Mouse (Mus musculus) megakaryocyte, embryonic 14.5 days (primary cell): Measurements from ENCODE around the gene Camsap1. TPM values are rescaled to one million over a fixed set of nuclear protein-coding genes. Genes with fewer than 3 reads are reported as not detected.

ENCODE experiments used
- H3K27me3 ChIP-seq: replicated peaks from 2 replicates; pipeline ENCODE3; 2012; ENCODE audit warnings: inconsistent platforms
- H3K36me3 ChIP-seq: replicated peaks from 2 replicates; pipeline ENCODE3; 2012; ENCODE audit warnings: low read length, inconsistent platforms, mixed read lengths
- H3K4me1 ChIP-seq: 2 replicates; pipeline ENCODE4 v1.6.1; 2012; ENCODE audit warnings: inconsistent platforms
- H3K4me3 ChIP-seq: replicated peaks from 2 replicates; pipeline ENCODE3; 2012; ENCODE audit warnings: moderate library complexity, mild to moderate bottlenecking, inconsistent platforms
- H3K9me3 ChIP-seq: 2 replicates; pipeline ENCODE4 v1.6.1; 2012; ENCODE audit warnings: inconsistent platforms
- FLI1 ChIP-seq: IDR thresholded peaks from 2 replicates; pipeline ENCODE4 v1.6.1; 2012; ENCODE audit warnings: low read length, inconsistent platforms, mixed read lengths
- GATA1 ChIP-seq: IDR thresholded peaks from 3 replicates; pipeline ENCODE4 v1.6.1; 2012; ENCODE audit warnings: mixed read lengths, low read length, inconsistent platforms, borderline replicate concordance
- polyA plus RNA-seq: library from polyadenylated mRNA; stranded (reverse); fragments of >175 nt; gene quantifications from 2 replicates; pipeline ENCODE4 v1.2.3, GENCODE M21; 2012; ENCODE audit warnings: low replicate concordance; ENCODE audit not compliant: insufficient read depth

The Camsap1 gene
- polyA plus RNA-seq, 1 experiment, result 3.2 TPM

DNA sequence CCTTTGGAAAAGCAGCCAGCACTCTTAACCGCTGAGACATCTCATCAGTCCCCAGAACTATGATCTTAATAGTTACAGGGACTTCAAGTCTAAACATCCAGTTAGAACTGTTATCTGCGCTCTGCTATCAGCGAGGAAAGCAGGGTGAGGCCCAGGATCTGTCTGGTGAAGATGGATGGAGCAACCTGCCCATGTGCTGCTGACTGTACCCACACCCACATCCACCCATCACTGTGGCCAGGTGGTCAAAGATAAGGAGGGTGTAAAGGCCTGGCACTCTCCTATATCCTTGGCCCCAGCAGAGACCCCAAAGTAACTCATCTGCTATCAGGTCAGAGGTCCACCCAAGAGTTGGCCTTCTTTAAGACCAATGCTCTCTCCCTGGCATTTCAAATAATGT, 30.6 kb upstream of the Camsap1 start:
- Histone ChIP-seq H3K4me3 (no peak overlapping the region), H3K9me3 (no peaks in the 10 kb centered on the region), H3K4me1 (peaks cover 50% of the 10 kb centered on the region), H3K27me3 (no peaks in the 10 kb centered on the region), H3K36me3 (peaks cover 92% of the 10 kb centered on the region)
- TF ChIP-seq GATA1 (no peak), FLI1 (no peak)

DNA sequence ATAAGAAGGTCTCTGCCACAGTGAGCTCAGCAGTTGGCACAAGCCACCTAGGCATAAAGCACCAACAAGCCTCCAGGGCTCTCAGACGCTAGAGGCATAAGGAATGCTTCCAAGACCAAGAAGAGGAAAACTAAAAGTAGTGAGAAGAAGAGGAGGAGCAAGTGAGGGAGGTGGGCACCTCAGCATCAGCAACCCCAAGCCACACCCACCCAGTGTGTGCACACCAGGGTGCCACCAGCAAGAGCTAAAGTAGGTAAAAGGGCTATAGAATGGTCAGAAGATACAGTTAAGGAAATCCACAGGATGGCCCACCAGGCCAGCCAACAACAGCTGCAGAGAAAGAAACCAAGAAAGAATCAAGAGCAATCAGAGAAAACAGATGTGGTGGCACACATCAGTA, 28.3 kb upstream of the Camsap1 start:
- H3K36me3 ChIP-seq, result peaks cover 100% of the 10 kb centered on the region
- H3K4me1 ChIP-seq, result peaks cover 31% of the 10 kb centered on the region
- no peaks in the 10 kb centered on the region for H3K27me3 ChIP-seq
- no peak overlapping the region for H3K4me3 ChIP-seq
- no peaks in the 10 kb centered on the region for H3K9me3 ChIP-seq
- TF ChIP-seq FLI1, result no peak
- no peak for TF ChIP-seq GATA1

DNA sequence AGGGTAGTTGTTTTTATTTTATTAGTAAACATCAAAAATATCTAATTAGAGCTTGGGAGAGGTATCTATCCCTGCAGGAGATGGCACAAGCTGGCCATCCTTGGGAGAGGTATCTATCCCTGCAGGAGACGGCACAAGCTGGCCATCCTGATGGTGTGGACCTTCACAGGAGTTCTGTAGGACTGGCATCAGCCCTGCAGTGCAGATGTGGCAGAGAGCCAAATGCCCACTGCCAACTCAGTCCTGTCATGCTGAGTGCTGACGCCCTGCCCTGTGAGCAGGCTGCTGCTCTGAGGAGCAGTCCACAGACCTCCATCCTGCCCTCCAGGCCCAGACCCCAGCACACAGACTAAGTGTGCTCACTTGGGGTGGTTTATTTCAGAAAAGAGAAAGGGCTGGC, 18.9 kb upstream of the Camsap1 start:
- Histone ChIP-seq H3K36me3 (peaks cover 96% of the 10 kb centered on the region), H3K9me3 (no peaks in the 10 kb centered on the region), H3K4me3 (no peak overlapping the region), H3K27me3 (no peaks in the 10 kb centered on the region), H3K4me1 (peaks cover 15% of the 10 kb centered on the region)
- TF ChIP-seq GATA1 (no peak), FLI1 (no peak)

DNA sequence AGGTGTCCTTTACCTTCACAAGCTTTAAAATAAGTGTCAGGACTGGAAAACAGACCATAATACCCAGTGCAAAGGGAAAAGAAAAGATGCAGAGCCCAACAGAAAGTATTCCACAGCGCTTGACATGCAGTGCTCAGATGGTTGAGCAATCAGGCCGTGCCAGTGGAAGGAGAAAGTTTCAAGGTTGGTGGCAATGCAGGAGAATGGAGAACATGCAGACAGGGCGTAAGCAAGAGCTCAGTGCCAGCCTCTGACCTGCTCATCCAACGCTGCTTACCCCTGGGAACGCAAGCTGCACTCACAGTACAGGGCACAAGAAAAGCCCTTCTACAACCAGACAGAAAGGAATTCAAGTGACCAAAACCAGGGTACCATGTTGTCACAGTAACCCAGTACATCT, 18.1 kb upstream of the Camsap1 start:
- Histone ChIP-seq H3K36me3 (peaks cover 97% of the 10 kb centered on the region), H3K9me3 (no peaks in the 10 kb centered on the region), H3K27me3 (no peaks in the 10 kb centered on the region), H3K4me3 (no peak overlapping the region), H3K4me1 (peaks cover 15% of the 10 kb centered on the region)
- no peak for TF ChIP-seq GATA1
- no peak for TF ChIP-seq FLI1

DNA sequence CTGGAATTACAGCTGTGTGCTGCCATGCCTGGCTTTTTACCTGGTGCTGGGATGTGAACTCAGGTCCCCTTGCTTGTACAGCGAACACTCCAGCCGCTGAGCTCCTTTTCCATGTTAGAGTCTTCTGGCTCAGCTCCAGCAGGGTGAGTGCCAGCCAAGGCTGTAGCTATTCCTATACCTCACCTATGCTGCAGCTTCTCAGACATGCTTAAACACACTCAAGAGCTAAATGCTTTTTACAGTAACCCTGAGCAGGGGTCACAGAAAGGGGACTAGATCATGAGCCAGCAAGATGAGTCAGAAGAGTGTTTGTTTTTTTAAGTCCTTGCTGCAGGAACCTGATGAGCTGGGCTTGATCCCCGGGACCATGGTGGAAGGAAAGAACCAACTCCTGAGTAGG, 14.6 kb upstream of the Camsap1 start:
- no peak for TF ChIP-seq GATA1
- TF ChIP-seq FLI1, result no peak
- H3K9me3 ChIP-seq, result no peaks in the 10 kb centered on the region
- H3K36me3 ChIP-seq, result peaks cover 74% of the 10 kb centered on the region
- H3K4me1 ChIP-seq, result peaks cover 28% of the 10 kb centered on the region
- H3K4me3 ChIP-seq, result no peak overlapping the region
- H3K27me3 ChIP-seq, result no peaks in the 10 kb centered on the region

DNA sequence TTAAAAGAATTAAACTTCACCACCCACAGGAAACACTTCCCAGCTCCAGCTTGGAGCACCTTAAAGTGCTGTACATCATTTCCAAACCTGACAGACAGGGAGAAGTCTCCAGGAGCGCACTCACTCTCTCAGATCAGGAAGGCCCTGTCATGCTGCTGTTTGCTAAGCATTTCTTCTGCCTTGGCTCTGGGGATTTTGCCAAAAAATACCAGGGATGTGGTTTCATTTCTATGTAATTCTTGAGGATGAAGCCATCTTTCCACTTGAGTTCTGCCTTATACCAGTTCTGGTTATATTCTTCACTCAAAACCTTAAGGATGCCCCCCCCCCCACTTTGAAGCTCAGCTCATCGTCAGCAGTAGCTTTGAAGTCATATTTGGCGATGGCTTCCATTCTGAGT, 11.7 kb upstream of the Camsap1 start:
- H3K27me3 ChIP-seq, result no peaks in the 10 kb centered on the region
- TF ChIP-seq GATA1, result no peak
- no peak for TF ChIP-seq FLI1
- no peak overlapping the region for H3K4me3 ChIP-seq
- no peaks in the 10 kb centered on the region for H3K9me3 ChIP-seq
- peaks cover 46% of the 10 kb centered on the region for H3K36me3 ChIP-seq
- peaks cover 41% of the 10 kb centered on the region for H3K4me1 ChIP-seq

DNA sequence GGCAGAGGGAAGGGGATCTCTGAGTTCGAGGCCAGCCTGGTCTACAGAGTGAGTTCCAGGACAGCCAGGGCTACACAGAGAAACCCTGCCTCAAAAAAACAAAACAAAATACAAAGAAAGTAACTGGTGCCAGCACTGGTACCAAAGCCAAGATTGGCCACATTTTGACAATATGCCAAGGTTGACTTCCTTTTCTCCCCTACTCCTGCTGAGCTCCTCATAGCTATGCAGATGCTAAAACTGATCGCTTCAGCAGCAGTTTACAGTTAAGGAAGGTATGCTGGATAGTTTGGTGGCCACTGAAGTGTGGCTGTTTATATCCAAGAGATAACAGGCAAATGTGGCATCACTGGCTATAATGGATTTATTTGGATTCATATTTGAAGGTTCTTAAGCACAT, 9.2 kb upstream of the Camsap1 start:
- Histone ChIP-seq H3K4me3 (no peak overlapping the region), H3K4me1 (peaks cover 51% of the 10 kb centered on the region), H3K36me3 (peaks cover 22% of the 10 kb centered on the region), H3K9me3 (no peaks in the 10 kb centered on the region), H3K27me3 (peaks cover 7% of the 10 kb centered on the region)
- no peak for TF ChIP-seq GATA1
- no peak for TF ChIP-seq FLI1

DNA sequence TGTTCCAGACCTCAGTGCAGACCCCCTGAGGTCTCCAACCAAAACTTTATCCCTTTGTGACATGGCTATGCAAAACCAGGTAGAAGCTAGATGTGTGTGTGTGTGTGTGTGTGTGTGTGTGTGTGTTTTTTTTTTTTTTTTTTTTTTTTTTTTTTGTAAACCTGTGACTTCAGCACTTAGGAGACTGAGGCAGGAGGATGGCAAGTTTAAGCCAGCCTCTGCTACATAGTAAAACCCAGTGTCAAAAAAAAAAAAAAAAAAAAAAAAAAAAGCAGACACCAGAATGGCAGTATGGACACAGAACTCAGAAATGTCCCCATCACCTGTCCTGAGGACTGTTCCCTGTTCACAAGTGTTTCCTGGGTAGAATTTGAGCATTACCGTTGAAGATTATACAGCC, 6.6 kb upstream of the Camsap1 start:
- Histone ChIP-seq H3K27me3 (peaks cover 31% of the 10 kb centered on the region), H3K4me1 (peaks cover 57% of the 10 kb centered on the region), H3K4me3 (no peak overlapping the region), H3K36me3 (no peaks in the 10 kb centered on the region), H3K9me3 (no peaks in the 10 kb centered on the region)
- no peak for TF ChIP-seq FLI1
- no peak for TF ChIP-seq GATA1

DNA sequence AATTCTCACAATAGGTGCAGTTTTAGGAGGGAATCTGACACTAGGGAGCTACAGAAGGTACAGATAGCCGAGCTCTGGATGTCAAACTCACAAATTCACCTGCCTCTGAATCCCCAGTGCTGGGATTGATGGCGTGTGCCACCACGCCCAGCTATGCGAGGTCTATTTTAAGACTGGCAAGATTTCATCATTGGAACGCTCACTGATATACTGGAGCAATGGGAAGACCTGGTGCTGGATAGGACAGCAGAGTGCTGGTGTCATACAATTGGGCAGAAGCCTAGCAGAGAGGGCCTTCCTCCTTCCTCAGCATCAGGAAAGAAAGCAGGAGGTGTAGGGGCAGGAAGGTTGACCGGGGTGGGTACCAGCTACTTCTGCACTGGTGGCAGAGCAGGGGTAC, 4.7 kb upstream of the Camsap1 start:
- TF ChIP-seq FLI1 (no peak), GATA1 (no peak)
- no peaks in the 10 kb centered on the region for H3K9me3 ChIP-seq
- H3K36me3 ChIP-seq, result no peaks in the 10 kb centered on the region
- H3K4me3 ChIP-seq, result no peak overlapping the region
- peaks cover 34% of the 10 kb centered on the region for H3K27me3 ChIP-seq
- peaks cover 59% of the 10 kb centered on the region for H3K4me1 ChIP-seq

DNA sequence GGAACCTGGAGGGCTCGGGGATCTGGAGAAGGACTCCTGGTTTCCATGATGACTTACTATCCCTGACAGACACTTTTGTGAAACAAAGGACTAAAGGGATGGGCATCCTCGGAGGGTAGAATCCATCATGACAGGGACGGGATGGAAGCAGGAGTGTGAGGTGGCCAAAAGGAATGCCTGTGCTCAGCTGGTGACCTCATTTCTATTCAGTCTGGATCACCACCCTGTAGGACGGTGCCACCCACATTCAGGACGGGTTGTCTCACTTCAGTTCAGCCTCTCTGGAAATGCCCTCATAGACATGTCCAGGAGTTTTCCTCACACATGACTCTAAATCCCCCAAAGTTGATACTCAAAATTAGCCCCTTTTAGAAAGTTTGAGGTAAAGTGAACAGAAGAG, 3.5 kb upstream of the Camsap1 start:
- H3K27me3 ChIP-seq, result peaks cover 34% of the 10 kb centered on the region
- H3K9me3 ChIP-seq, result no peaks in the 10 kb centered on the region
- H3K36me3 ChIP-seq, result no peaks in the 10 kb centered on the region
- TF ChIP-seq GATA1 (no peak), FLI1 (no peak)
- H3K4me3 ChIP-seq, result no peak overlapping the region
- H3K4me1 ChIP-seq, result peaks cover 56% of the 10 kb centered on the region

DNA sequence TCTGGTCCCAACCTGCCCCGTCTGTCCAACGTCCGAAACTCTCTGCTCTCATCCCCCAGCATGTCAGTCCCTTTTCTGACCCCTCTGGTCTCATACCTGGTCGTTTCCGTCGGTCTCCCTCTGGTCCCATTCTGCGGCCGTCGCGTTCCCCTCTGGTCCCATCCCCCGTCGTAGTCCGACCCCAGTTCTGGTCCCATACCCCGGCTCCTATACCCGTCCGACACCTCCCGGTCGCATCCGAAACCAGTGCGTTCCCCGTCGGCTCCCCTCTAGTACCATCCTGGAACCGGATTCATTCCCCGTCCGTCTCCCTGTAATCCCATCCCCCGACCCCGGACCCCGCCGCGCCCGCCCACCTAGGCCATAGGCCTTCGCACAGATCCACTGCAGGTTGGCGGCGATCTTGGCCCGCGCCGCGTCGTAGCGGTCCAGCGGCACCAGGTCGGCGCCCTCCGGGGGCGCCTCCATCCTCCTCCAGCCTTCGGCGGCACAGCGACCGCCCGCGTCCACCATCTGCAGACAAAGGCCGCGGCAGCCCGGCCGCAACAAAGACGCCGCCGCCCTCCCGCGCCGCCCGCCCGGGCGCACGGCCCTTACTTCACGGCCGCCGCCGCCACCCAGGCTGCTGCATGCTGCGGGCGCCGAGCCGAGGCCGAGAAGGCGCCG, 523 bp downstream of the Camsap1 start:
- H3K27me3 ChIP-seq, result peaks cover 27% of the 10 kb centered on the region
- H3K4me3 ChIP-seq, result peak overlapping the region; percentile 91
- TF ChIP-seq GATA1 (no peak), FLI1 (no peak)
- peaks cover 71% of the 10 kb centered on the region for H3K4me1 ChIP-seq
- H3K36me3 ChIP-seq, result peaks cover 7% of the 10 kb centered on the region
- H3K9me3 ChIP-seq, result no peaks in the 10 kb centered on the region

DNA sequence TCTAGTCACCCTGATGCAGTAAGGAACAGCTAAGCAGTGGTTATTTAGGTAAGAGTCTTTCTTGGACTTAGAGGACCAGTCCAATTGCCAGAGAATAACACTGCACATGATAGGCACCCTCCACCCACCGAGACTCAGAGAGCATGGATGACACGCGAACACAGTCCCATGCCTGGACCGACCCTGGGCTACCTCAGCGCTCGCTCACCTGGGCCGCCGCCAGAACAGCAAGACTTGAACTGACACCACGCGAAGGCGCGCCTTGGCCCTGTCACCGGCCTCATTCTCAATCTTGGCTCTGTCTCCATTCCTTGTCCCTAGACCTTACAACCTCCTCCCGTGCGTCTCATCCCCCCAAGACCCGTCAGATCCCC, 1.0 kb downstream of the Camsap1 start:
- H3K4me3 ChIP-seq, result peak overlapping the region; percentile 91
- H3K9me3 ChIP-seq, result no peaks in the 10 kb centered on the region
- peaks cover 77% of the 10 kb centered on the region for H3K4me1 ChIP-seq
- peaks cover 8% of the 10 kb centered on the region for H3K36me3 ChIP-seq
- H3K27me3 ChIP-seq, result peaks cover 25% of the 10 kb centered on the region
- TF ChIP-seq GATA1 (no peak), FLI1 (no peak)
